Mouse (Mus musculus) midbrain, embryonic 15.5 days (tissue): ENCODE results near the gene Palm3. TPM values are rescaled to one million over a fixed set of nuclear protein-coding genes. Genes with fewer than 3 reads are reported as not detected.
A peak's percentile ranks its signal among the peaks of the same experiment; 100 is the strongest.

ENCODE experiments used
- ATAC-seq: fragments of 200-750 bp; cut with Nextera tagmentation; replicated peaks from 2 replicates; pipeline ENCODE4 v1.8.0; 2017; ENCODE audit warnings: moderate TSS enrichment
- H3K27ac ChIP-seq: fragments of 300-500 bp; sonication (generic); 2 replicates; pipeline ENCODE4 v1.5.1; 2015; ENCODE audit warnings: mild to moderate bottlenecking, inconsistent platforms
- H3K27me3 ChIP-seq: fragments of 300-500 bp; sonication (generic); replicated peaks from 2 replicates; pipeline ENCODE4 v1.6.1; 2015; ENCODE audit warnings: inconsistent platforms
- H3K36me3 ChIP-seq: fragments of 300-500 bp; sonication (generic); replicated peaks from 2 replicates; pipeline ENCODE4 v1.6.1; 2015; ENCODE audit warnings: inconsistent platforms
- H3K4me1 ChIP-seq: fragments of 300-500 bp; sonication (generic); 2 replicates; pipeline ENCODE4 v1.6.1; 2015; ENCODE audit warnings: inconsistent platforms
- H3K4me2 ChIP-seq: fragments of 300-500 bp; sonication (generic); 2 replicates; pipeline ENCODE4 v1.6.1; 2015; ENCODE audit warnings: inconsistent platforms, mild to moderate bottlenecking, moderate library complexity
- H3K4me3 ChIP-seq: fragments of 300-500 bp; sonication (generic); 2 replicates; pipeline ENCODE4 v1.5.1; 2015; ENCODE audit warnings: mild to moderate bottlenecking, inconsistent platforms
- H3K9ac ChIP-seq: fragments of 300-500 bp; sonication (generic); 2 replicates; pipeline ENCODE4 v1.6.1; 2015; ENCODE audit warnings: mild to moderate bottlenecking, inconsistent platforms
- H3K9me3 ChIP-seq: fragments of 300-500 bp; sonication (generic); 2 replicates; pipeline ENCODE4 v1.6.1; 2016; ENCODE audit warnings: inconsistent platforms
- WGBS: fragments of 180-500 bp; shearing (Covaris S2); methylation state at CpG from one replicate; pipeline ENCODE4 v1.1.7; 2015; ENCODE audit warnings: mixed read lengths; 5-methylcytosine and 5-hydroxymethylcytosine counted together
- polyA plus RNA-seq: library from polyadenylated mRNA; unstranded; fragments of >200 nt; fragmentation: Nextera tagmentation; extraction: Ambion mirVana; gene quantifications from 2 replicates; pipeline ENCODE4 v1.2.1, GENCODE M21; 2015

The Palm3 gene
- polyA plus RNA-seq, 1 experiment from 2014 or later: 2.6 TPM

DNA sequence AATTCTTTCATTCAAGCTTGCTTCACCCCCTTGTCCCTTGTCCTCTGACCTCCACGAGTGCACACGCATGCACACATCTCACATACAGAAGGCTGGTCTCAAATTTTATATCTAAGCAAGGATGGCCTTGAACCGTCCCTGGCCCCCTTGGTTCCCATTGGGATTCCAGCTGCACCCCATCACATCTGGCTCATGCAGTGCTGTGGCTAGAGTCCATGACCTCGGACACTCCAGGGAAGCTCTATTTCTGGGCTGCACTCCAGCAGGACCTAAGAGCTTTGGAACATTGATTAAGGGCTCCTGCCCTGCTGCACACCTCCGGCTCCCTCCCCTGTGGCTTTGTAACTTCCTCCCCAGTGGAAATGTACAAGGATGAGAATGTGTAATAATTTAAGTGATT lies 16.7 kb downstream of the Palm3 start:
- peaks cover 11% of the 10 kb centered on the region for H3K4me1 ChIP-seq
- no peaks in the 10 kb centered on the region for H3K9me3 ChIP-seq
- no peak overlapping the region for H3K27ac ChIP-seq
- peaks cover 33% of the 10 kb centered on the region for H3K27me3 ChIP-seq
- no peak overlapping the region for H3K4me2 ChIP-seq
- H3K9ac ChIP-seq: no peak overlapping the region
- WGBS: 77% methylated on average over 5 of the region's 5 CpGs
- H3K36me3 ChIP-seq: no peaks in the 10 kb centered on the region
- H3K4me3 ChIP-seq: no peak overlapping the region
- no peak for ATAC-seq

DNA sequence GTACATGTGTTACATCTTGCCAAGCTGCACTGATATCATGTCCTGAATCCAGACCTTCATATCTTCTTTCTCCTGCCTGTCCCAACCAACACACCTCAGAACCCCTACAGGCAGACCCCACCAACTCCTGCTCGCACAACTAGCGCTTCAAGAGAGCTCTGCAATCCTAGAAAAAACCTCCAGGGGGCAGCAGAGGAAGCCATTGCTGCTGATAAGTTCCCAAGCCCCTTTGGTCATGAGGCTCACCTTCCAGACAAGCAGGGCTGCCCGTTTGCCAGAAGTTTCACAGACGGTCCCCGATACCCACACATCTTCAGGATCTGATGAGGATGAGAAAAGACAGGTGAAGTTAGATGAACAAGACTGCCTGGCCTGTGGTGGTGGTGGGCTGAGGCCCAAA lies 17.8 kb downstream of the Palm3 start:
- Histone ChIP-seq H3K4me1 (peaks cover 11% of the 10 kb centered on the region), H3K27me3 (peaks cover 43% of the 10 kb centered on the region), H3K9ac (no peak overlapping the region), H3K27ac (no peak overlapping the region), H3K36me3 (no peaks in the 10 kb centered on the region), H3K4me3 (no peak overlapping the region), H3K9me3 (no peaks in the 10 kb centered on the region), H3K4me2 (no peak overlapping the region)
- ATAC-seq: no peak
- 10% methylated on average over 5 of the region's 5 CpGs for WGBS

DNA sequence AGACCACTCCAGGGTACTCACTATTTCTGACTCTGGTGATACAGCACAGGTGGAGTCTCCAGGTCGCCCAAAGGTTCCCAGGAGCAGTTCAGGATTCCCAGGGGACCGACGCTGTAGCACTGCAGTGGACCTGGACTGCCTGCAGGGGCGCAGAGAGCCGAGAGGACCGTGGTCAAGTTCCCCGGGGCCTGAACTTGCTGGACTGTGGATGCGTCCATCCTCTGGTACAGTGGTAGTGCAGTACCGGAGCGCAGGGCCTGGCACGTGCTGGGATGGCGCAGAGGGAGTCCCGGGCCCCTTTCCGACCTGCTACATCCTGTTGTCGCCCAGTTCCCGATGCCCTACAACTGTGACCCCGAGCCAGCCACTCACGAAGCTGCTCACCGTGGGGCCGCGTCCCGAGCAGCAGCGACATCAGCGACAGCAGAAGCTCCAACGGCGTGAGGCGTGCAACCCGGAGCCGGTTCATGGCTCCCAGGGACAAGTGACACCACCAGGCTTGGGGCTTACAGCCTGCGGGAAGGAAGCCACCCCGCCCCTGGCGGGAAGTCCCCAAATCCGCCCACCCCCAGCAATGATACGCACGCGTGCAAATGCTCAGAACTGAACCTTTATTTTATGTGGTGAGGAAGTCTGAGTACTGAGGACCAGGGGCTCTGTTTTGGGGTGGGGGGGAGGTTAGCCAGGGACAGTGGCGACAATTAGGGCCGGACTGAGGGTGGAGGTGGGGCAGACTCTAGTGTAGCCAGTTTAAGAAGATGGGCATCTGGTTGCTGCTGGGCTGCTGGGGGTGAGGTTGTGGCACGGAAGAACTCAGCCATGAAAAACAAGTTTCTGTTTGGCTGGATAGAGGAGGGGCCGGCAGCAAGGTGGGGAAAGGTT lies 21.0 kb downstream of the Palm3 start, which contains the start of gene Il27ra:
TSS of gene Il27ra (minus strand) at position 524 of the 882 bp plus-strand sequence.
- no peaks in the 10 kb centered on the region for H3K9me3 ChIP-seq
- no peak within 1 kb of the TSS for H3K27ac ChIP-seq
- H3K9ac ChIP-seq: no peak within 1 kb of the TSS
- peaks cover 14% of the 10 kb centered on the region for H3K4me1 ChIP-seq
- 4% methylated on average over 40 of the region's 40 CpGs for WGBS
- peak within 1 kb of the TSS; percentile 22 for H3K4me3 ChIP-seq
- H3K4me2 ChIP-seq: peak within 1 kb of the TSS; percentile 46
- peaks cover 59% of the 10 kb centered on the region for H3K27me3 ChIP-seq
- no peaks in the 10 kb centered on the region for H3K36me3 ChIP-seq
- peak; percentile 42; the same call in 1 of the 2 replicates for ATAC-seq

DNA sequence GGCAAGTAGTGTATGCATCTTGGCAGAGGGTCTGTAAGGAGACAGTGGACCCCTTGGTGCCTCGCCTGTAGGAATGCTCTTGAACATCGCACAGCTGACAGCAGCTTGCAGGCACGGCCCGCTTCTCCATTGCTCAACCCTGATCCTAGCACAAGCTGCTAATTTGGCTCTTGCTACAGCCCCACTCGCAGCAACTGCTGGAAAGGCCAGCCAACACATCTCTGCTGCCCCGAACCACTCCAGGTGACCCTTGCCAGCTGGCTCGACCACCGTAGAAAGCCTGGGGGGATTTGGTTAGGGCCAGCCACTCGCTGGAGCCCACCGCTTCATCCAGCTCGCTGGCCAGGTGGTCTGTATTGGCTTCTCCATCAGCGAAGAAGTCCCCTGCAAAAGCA lies 21.7 kb downstream of the Palm3 start:
- peaks cover 14% of the 10 kb centered on the region for H3K4me1 ChIP-seq
- H3K9ac ChIP-seq: no peak overlapping the region
- ATAC-seq: no peak
- H3K27ac ChIP-seq: no peak overlapping the region
- no peaks in the 10 kb centered on the region for H3K9me3 ChIP-seq
- H3K4me3 ChIP-seq: no peak overlapping the region
- H3K4me2 ChIP-seq: 0 out of 2 replicates have a peak overlapping the region, but pooled peaks have one; percentile 46
- H3K36me3 ChIP-seq: no peaks in the 10 kb centered on the region
- WGBS: 34% methylated on average over 12 of the region's 12 CpGs
- H3K27me3 ChIP-seq: peaks cover 59% of the 10 kb centered on the region

DNA sequence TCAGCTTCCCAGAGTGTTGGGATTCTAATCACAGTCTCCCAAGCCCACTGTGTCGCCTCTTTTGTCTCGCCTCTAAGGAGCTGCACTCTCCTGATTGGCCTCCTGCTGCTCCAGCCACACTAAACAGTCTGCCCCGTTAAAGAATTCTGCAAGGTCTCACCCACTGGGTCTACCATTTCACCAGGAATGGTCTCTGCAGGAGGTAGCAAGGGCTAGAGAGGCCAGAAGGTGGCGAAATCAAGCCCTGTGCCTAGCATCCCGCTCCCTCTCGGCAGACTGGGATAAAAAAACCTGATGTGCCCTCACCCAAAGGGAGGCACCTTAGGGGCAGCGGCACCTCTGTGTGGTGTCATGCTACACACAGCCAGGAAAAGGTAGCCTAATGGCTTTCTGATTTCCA lies 22.8 kb downstream of the Palm3 start:
- no peaks in the 10 kb centered on the region for H3K9me3 ChIP-seq
- no peak overlapping the region for H3K27ac ChIP-seq
- H3K36me3 ChIP-seq: no peaks in the 10 kb centered on the region
- no peak overlapping the region for H3K9ac ChIP-seq
- ATAC-seq: no peak
- 7% methylated on average over 7 of the region's 7 CpGs for WGBS
- peaks cover 52% of the 10 kb centered on the region for H3K27me3 ChIP-seq
- peaks cover 14% of the 10 kb centered on the region for H3K4me1 ChIP-seq
- H3K4me3 ChIP-seq: no peak overlapping the region
- H3K4me2 ChIP-seq: no peak overlapping the region

DNA sequence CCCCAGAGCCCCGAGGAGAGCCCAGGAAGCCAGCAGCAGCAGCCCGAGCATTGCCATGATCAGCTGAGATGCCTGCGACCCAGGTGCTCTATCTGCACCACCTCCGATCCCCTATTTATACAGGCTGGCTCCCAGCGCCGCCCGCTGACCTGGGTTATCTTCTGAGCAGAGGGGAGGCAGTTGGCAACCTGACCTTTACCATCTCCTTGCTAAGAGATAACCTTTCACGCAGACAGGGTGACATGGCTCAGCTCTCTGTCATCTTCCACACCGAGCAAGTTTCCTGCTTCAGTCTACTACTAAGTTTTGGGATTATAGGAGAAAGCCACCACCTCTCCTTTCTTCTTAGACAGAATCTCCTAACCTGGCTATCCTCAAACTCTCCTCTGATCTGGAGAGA lies 23.6 kb downstream of the Palm3 start, which contains the start of gene Rln3:
TSS of gene Rln3 (minus strand) at position 101 of the 400 bp plus-strand sequence.
- Histone ChIP-seq H3K9ac (no peak within 1 kb of the TSS), H3K27me3 (peaks cover 52% of the 10 kb centered on the region), H3K4me2 (peak within 1 kb of the TSS; percentile 30; the same call in 1 of the 2 replicates), H3K4me1 (peaks cover 14% of the 10 kb centered on the region), H3K4me3 (no peak within 1 kb of the TSS), H3K27ac (no peak within 1 kb of the TSS), H3K36me3 (no peaks in the 10 kb centered on the region), H3K9me3 (no peaks in the 10 kb centered on the region)
- ATAC-seq: no peak
- WGBS: 6% methylated on average over 9 of the region's 9 CpGs

DNA sequence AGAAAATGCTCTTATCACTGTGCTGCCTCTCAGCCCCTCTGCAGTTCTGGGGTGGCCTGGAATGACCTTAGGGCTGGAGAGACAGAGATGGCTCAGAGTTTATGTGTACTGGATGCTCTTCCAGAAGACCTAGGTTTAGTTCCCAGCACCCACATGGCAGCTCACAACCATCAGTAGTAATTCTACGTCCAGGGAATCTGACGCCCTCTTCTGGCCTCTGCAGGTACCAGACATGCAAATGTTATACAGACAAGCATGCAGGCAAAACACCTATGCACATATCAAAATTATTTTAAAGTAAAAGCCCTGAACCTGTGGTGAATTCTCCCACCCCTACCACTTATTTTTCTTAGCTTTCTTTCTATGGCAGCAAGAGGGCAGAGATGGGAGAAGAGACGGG lies 25.2 kb downstream of the Palm3 start:
- no peak overlapping the region for H3K4me2 ChIP-seq
- no peak overlapping the region for H3K27ac ChIP-seq
- no peaks in the 10 kb centered on the region for H3K36me3 ChIP-seq
- no peaks in the 10 kb centered on the region for H3K9me3 ChIP-seq
- peaks cover 41% of the 10 kb centered on the region for H3K27me3 ChIP-seq
- 85% methylated on average over 3 of the region's 3 CpGs for WGBS
- H3K4me1 ChIP-seq: peaks cover 14% of the 10 kb centered on the region
- no peak overlapping the region for H3K9ac ChIP-seq
- no peak overlapping the region for H3K4me3 ChIP-seq
- no peak for ATAC-seq

DNA sequence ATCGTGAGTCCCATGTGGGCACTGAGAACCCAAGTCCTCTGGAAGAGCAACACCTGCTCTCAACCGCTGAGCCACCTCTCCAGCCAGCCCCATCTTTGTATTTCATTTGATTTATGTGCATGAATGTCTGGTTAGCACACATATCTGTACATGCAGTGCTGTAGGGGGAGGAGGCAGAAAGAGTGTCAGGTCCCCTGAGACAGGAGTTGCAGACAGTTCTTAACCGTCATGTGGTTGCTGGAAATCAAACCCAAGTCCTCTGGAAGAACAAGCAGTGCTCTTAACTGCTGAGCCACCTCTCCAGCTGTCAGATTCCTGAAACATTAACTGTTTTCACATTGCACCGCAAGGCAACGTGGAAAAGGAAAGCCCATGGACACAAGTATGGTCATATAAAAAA lies 26.9 kb downstream of the Palm3 start:
- H3K9me3 ChIP-seq: no peaks in the 10 kb centered on the region
- no peaks in the 10 kb centered on the region for H3K36me3 ChIP-seq
- no peak overlapping the region for H3K9ac ChIP-seq
- H3K27ac ChIP-seq: no peak overlapping the region
- H3K4me2 ChIP-seq: no peak overlapping the region
- ATAC-seq: no peak
- H3K4me1 ChIP-seq: peaks cover 3% of the 10 kb centered on the region; the same call in 1 of the 2 replicates
- peaks cover 24% of the 10 kb centered on the region for H3K27me3 ChIP-seq
- 81% methylated on average over 5 of the region's 5 CpGs for WGBS
- H3K4me3 ChIP-seq: no peak overlapping the region

DNA sequence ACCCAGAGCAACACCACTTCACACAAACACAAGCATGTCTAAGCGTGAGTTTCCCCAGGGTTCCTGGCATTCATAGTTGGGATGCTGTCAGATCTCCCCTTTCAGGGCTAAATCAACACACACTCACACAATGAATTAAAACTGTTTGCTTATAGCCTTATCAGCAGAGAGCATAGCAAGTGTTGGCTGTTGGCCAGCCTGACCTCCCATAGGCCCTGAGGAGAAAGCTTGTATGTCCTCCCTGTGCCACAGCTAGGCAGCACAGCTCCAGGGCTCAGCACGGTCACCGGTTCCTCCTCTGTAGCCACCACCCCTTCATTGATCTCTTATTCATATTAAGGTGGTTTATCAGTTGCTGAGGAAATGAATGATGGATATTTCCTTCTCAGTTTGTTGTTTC lies 31.5 kb downstream of the Palm3 start:
- WGBS: 68% methylated on average over 3 of the region's 3 CpGs
- no peaks in the 10 kb centered on the region for H3K36me3 ChIP-seq
- no peak overlapping the region for H3K4me3 ChIP-seq
- H3K9ac ChIP-seq: no peak overlapping the region
- no peaks in the 10 kb centered on the region for H3K4me1 ChIP-seq
- H3K27me3 ChIP-seq: no peaks in the 10 kb centered on the region
- no peaks in the 10 kb centered on the region for H3K9me3 ChIP-seq
- no peak overlapping the region for H3K27ac ChIP-seq
- no peak overlapping the region for H3K4me2 ChIP-seq
- ATAC-seq: no peak

DNA sequence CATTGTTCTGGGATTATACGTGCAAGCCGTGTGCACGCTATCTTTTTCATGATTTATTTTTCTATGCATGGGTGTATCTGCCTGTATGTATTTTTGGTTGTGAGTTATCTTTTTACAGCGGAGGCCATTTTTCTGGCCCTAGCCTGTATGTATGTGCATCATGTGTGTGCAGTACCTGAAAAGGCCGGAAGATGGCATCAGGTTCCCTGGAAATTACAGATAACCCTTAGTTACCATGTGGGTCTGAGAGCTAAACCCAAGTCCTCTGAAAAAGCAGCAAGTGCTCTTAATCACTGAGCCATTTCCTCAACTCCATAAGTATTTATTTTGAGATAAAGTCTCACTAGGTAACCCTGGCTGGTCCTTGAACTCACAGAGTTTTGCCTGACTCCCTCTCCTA lies 32.0 kb downstream of the Palm3 start:
- no peaks in the 10 kb centered on the region for H3K4me1 ChIP-seq
- H3K4me2 ChIP-seq: no peak overlapping the region
- no peak for ATAC-seq
- no peaks in the 10 kb centered on the region for H3K9me3 ChIP-seq
- H3K4me3 ChIP-seq: no peak overlapping the region
- WGBS: 92% methylated on average over 5 of the region's 5 CpGs
- H3K27me3 ChIP-seq: no peaks in the 10 kb centered on the region
- no peak overlapping the region for H3K27ac ChIP-seq
- H3K36me3 ChIP-seq: no peaks in the 10 kb centered on the region
- no peak overlapping the region for H3K9ac ChIP-seq

DNA sequence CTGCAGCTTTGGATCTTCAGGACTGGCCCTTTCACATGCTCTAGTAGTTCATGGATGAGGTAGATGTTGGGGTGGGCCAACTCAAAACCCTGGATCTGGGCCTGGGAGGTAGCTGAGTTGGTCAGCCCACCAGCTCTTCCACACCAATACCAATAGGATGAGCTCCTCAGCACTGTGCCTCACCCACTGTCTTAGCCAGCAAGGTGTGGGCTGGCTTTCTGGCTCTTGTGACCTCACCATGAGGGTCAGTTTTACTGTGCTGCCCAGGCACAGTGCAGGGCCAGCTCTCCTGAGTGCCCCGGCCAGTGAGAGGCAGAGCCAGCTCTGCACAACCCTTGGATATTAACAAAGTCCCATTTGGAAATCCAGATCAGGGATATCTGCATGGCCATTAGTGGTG lies 36.6 kb downstream of the Palm3 start:
- Histone ChIP-seq H3K27me3 (no peaks in the 10 kb centered on the region), H3K27ac (no peak overlapping the region), H3K9ac (no peak overlapping the region), H3K4me3 (no peak overlapping the region), H3K4me2 (no peak overlapping the region), H3K4me1 (no peaks in the 10 kb centered on the region), H3K9me3 (no peaks in the 10 kb centered on the region), H3K36me3 (no peaks in the 10 kb centered on the region)
- ATAC-seq: no peak
- WGBS: 97% methylated on average over 1 of the region's 1 CpGs

DNA sequence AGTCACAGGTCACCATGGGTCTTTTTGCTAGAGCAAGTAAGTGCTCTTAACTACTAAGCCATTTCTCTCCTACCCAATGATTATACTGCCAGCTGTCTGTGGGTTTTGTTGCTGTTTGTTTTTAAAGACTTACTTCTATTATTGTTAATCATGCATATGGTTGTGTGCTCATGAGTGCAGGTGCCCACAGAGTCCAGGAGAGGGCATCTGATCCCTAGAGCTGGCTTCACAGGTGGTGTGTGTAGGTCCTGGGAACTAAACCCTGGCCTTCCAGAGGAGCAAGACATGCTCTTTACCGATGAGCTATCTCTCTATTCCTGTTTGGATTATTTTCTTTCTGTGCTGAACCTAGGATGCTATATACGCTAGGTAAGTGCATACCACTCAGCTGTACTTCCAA lies 38.0 kb downstream of the Palm3 start:
- ATAC-seq: no peak
- 89% methylated on average over 2 of the region's 2 CpGs for WGBS
- Histone ChIP-seq H3K27ac (no peak overlapping the region), H3K4me2 (no peak overlapping the region), H3K4me1 (no peaks in the 10 kb centered on the region), H3K9ac (no peak overlapping the region), H3K27me3 (no peaks in the 10 kb centered on the region), H3K4me3 (no peak overlapping the region), H3K9me3 (no peaks in the 10 kb centered on the region), H3K36me3 (no peaks in the 10 kb centered on the region)

DNA sequence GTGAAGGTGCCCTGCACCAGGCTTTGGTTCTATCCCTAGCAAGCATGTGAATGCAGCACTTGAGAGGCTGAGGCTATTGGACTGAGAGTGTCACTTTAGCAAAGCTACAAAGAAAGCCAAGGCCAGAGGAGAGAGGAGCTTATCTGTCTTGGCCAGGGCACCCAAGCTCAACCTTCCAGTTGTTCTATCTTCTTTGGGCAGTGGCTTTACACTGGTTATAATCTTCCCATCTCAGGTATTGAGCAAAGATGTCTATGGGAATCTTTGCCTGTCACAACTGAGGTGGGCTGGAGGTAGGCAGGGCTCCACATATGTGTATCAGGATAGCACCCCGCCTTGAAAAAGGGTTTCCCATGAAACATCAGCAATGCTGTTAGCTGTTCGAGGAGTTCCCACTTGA lies 39.0 kb downstream of the Palm3 start:
- no peak overlapping the region for H3K4me2 ChIP-seq
- no peak for ATAC-seq
- no peaks in the 10 kb centered on the region for H3K27me3 ChIP-seq
- no peaks in the 10 kb centered on the region for H3K36me3 ChIP-seq
- H3K9ac ChIP-seq: no peak overlapping the region
- H3K9me3 ChIP-seq: no peaks in the 10 kb centered on the region
- 81% methylated on average over 2 of the region's 2 CpGs for WGBS
- no peaks in the 10 kb centered on the region for H3K4me1 ChIP-seq
- H3K4me3 ChIP-seq: no peak overlapping the region
- no peak overlapping the region for H3K27ac ChIP-seq
